Mouse (Mus musculus) thymus, adult 2 months (tissue): ENCODE data around the gene Tsga10. TPM values are rescaled to one million over a fixed set of nuclear protein-coding genes. Genes with fewer than 3 reads are reported as not detected.

Source experiments
- DNase-seq: peaks from one replicate; pipeline ENCODE4 v3.0.0; 2021
- H3K27ac ChIP-seq: fragments of 200-500 bp; 2 replicates; pipeline ENCODE4 v1.5.1; 2012; ENCODE audit warnings: low read length, control low read depth; ENCODE audit not compliant: control insufficient read depth, insufficient read depth
- H3K27me3 ChIP-seq: fragments of 200-500 bp; 2 replicates; pipeline ENCODE4 v1.6.1; 2012; ENCODE audit warnings: mild to moderate bottlenecking, low read length, moderate library complexity, mixed read lengths; ENCODE audit not compliant: control insufficient read depth, insufficient read depth
- H3K36me3 ChIP-seq: fragments of 200-500 bp; 2 replicates; pipeline ENCODE4 v1.6.1; 2012; ENCODE audit warnings: mild to moderate bottlenecking, low read length, moderate library complexity; ENCODE audit not compliant: control insufficient read depth, insufficient read depth
- H3K4me1 ChIP-seq: fragments of 200-500 bp; replicated peaks from 2 replicates; pipeline ENCODE4 v1.6.1; 2012; ENCODE audit warnings: low read length; ENCODE audit not compliant: control insufficient read depth, insufficient read depth
- H3K4me3 ChIP-seq: fragments of 200-500 bp; 2 replicates; pipeline ENCODE4 v1.5.1; 2012; ENCODE audit warnings: mild to moderate bottlenecking, low read length, control low read depth, moderate library complexity; ENCODE audit not compliant: control insufficient read depth, insufficient read depth
- CTCF ChIP-seq: fragments of 200-500 bp; IDR thresholded peaks from 2 replicates; pipeline ENCODE4 v1.5.1; 2012; ENCODE audit warnings: mild to moderate bottlenecking, control low read depth, low read length, moderate library complexity, borderline replicate concordance; ENCODE audit not compliant: control insufficient read depth, poor library complexity, insufficient read depth; ENCODE audit errors: extremely low read depth
- POLR2A ChIP-seq: fragments of 200-500 bp; IDR thresholded peaks from 2 replicates; pipeline ENCODE4 v1.6.1; 2012; ENCODE audit warnings: mild to moderate bottlenecking, low read length, control low read depth, moderate library complexity; ENCODE audit not compliant: control insufficient read depth, poor library complexity, insufficient read depth; ENCODE audit errors: extremely low read depth
- WGBS: fragments of 180-500 bp; shearing (Covaris S2); methylation state at CpG from one replicate; pipeline ENCODE4 v1.1.7; 2018; 5-methylcytosine and 5-hydroxymethylcytosine counted together
- polyA plus RNA-seq: library from polyadenylated mRNA; depleted of rRNA; stranded (reverse); fragments of >200 nt; gene quantifications from 2 replicates; pipeline ENCODE4 v1.2.3, GENCODE M21; 2012; rRNA removed

The Tsga10 gene
- polyA plus RNA-seq, 1 experiment: 0.97 TPM

- TF ChIP-seq POLR2A (no peak), CTCF (no peak)
- no peak for DNase-seq
- H3K4me3 ChIP-seq: no peak overlapping the region
- H3K36me3 ChIP-seq: no peaks in the 10 kb centered on the region
- H3K27me3 ChIP-seq: no peaks in the 10 kb centered on the region
- H3K4me1 ChIP-seq: no peaks in the 10 kb centered on the region
- WGBS: 58% methylated on average over 8 of the region's 8 CpGs
- H3K27ac ChIP-seq: no peak overlapping the region
Observed at GRCm38 (mm10) chr1:37709736-37710135, 156.5 kb downstream of the Tsga10 start.

DNA sequence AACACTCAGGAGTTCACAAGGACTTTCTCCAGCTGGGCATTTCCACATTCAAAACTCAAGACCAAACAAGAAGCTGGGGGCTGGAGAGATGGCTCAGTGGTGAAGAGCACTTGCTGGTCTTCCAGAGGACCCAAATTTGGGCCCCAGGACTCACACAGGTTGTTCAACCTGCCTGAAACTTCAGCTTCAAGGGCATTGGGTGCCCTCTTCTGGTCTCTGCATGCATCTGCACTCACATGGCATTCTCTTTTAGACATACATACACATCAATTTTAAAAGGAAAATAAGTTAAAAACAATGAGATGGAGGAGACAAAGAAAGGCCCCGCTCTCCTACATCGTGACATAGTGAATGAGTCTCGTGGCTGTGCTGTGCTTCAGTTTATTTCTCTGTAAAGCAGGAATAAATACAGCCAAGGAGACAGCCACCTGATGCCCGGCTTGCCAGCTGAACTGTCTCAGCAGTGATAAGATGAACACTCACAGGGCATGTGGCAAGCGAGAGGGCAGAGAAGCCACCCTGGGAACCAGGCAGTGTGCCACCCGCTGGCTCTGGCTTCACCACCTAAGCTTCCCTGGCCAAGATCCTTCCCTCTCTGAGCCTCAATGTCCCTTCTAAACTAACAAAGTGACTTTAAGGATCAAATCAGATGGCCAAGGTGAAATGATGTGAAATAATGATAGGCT lies 157.8 kb downstream of the Tsga10 start:
- Histone ChIP-seq H3K36me3 (no peaks in the 10 kb centered on the region), H3K27me3 (no peaks in the 10 kb centered on the region), H3K4me1 (no peaks in the 10 kb centered on the region), H3K4me3 (no peak overlapping the region), H3K27ac (no peak overlapping the region)
- TF ChIP-seq POLR2A: no peak
- TF ChIP-seq CTCF: no peak
- DNase-seq: no peak
- 93% methylated on average over 6 of the region's 6 CpGs for WGBS

Other genes starting within 250 kb of the Tsga10 start
- gene 2010300C02Rik, start 146.3 kb downstream of the Tsga10 start, polyA plus RNA-seq: 6.1 and 6.6 TPM in 2 replicates
- 1.3 and 1.6 TPM in 2 replicates for gene Lipt1, start 5.3 kb upstream of the Tsga10 start, polyA plus RNA-seq
- 13.7 and 20.0 TPM in 2 replicates for gene Mitd1, start 24.0 kb upstream of the Tsga10 start, polyA plus RNA-seq
- 47.2 and 56.4 TPM in 2 replicates for gene Mrpl30, start 24.0 kb upstream of the Tsga10 start, polyA plus RNA-seq
- gene Lyg2, start 50.1 kb upstream of the Tsga10 start, polyA plus RNA-seq: 0.04 and 0.13 TPM in 2 replicates
- not detected in 2 replicates for gene Lyg1, start 91.3 kb upstream of the Tsga10 start, polyA plus RNA-seq
- gene Txndc9, start 131.5 kb upstream of the Tsga10 start, polyA plus RNA-seq: 12.3 and 15.3 TPM in 2 replicates
- gene Eif5b, start 131.6 kb upstream of the Tsga10 start, polyA plus RNA-seq: 5.1 and 6.7 TPM in 2 replicates